Mouse (Mus musculus): Measurements from ENCODE around the gene Zfp804a.

Zfp804a gene

DNA sequence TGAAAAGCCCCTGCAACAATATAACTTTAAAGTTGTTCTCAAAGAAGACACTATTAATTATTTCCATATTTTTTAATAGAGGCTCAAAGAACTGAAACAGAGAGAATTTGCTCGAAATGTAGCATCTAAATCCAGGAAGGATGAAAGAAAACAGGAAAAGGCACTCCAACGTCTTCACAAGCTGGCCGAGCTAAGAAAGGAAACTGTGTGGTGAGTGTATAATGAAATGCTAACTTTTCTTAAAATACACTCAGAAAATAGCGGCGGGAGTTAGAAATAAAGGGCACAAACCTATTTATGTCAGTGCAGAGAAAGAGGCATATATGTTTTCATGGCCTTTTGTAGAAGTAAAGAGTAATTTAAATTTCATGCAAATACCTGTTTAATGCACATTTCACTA, 200.4 kb downstream of the Zfp804a start:
- no peak for DNase-seq (ENCODE audit: low read depth, low spot score)

DNA sequence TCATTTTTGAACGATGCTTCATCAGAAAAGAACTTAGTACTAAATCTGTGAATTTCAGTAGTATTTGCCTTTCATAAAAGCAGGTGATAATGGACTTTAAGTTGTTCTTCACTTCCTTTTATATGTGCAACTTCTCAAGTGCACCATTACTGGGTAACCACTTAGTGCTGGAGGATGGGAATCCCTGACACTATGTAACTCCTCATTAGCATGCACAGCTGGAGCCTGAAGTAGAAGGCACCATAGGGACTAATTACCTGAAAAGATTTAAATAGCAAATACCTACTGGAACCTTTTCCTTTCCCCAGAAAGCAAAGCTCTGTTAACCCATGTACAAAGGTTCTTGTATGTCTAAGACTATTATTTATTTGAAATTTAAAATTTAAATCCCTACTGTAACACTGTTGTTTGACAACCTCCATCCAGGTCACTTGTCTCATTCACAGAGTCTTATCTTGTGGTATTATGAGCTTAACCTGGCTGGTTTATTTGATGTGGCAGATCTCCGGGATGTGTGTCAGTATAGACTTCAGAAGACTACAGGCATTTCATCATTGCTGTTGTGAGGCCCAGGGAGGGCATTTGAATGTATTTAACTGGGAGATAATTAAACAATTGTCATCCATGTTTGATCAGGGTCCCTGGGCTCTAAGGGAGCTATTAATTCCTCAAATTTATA, 229.7 kb downstream of the Zfp804a start:
- DNase-seq (ENCODE audit: low read depth, low spot score): no peak

DNA sequence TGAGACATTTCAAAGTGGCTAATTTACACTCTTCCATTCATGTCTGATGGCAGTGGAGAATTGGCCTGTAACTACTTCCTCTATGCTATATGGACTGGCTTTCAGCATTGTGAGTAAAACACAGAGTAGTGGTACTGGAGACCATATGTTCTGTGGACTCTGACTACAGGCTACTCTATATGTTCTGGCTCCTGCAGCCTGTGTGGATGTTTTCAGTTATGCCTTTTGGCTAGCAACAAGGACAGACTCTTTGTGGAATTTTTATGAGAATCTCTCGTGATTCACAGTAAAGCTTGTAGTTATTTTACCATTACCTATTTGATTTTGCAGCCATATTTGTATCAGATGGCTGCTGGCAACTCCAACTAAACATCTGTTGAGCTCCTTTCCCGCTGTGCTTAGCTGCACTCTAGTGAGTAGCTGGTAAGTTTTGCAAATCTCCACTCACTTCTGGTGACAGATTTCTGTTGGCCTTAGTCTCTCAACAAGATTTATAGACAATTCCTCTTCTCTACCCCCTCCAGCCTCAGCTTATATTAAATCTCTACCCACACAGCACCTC, 242.0 kb downstream of the Zfp804a start:
- DNase-seq (ENCODE audit: low read depth, low spot score): no peak

Measured in c-Kit-negative CD71-positive TER-119-positive erythroid progenitor cells, embryonic 14.5 days (primary cell).